Mouse (Mus musculus) frontal cortex, postnatal 10 days (tissue): ENCODE measurements around the gene Trim25.
"Not testable (repeated sequence)": the region's sequence is repeated elsewhere in the genome, so short reads cannot be mapped to it uniquely, and the experiment has no call there.

Experiments
- DNase-seq, 2 experiments: peaks; one replicate each; pipeline ENCODE4 v3.0.0; 2022; ENCODE audit warnings: low spot score in 2 of 2, mixed read lengths in 1 of 2

Trim25 gene

DNA sequence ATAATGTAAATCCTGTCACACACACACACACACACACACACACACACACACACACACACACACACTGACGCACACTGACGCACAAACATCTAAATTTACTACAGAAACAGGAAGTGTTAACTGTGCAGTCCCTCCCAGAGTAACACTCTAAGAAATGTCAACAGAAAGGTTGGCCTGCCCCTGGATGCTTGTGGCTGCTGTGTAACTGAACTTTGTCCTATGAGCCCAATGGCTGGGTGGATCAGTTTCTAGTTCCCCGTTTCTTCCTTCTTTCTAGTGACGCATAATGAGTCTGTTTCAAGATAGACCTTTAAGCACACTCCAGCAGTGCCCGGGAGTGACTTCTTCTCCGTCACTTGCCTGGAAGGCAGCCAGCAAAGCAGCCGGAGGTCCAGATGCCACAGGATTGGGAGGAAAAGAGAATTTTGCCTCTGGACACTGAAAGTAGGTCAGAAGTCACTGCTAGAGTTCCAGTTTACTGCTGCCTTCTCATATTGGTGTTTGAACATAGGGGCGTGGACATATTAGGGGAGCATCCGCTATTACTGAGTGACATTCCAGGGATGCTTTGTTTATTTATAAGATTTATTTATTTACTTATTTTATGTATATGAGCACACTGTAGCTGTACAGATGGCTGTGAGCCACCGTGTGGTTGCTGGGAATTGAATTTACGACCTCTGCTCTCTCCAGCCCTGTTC is 25.2 kb downstream of the Trim25 start:
- DNase-seq, result peak; percentile 34 to 59

DNA sequence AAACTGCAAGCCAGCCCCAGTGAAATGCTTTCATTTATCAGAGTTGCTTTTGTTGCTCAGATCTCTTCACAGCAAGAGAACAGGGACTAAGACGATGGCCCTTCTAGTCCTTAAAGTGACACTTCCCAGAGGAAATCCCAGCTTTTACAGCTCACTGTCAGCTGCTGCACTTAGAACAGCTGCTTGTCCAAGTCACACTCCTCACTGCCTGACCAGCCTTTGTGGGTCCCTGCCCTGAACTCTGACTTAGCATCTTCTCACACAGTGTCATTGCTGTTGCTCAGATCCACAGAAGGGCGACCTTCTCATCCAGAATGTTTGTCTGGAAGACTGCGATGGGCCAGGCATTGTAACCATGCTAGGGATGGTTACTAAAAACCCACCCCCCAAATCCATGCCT is 26.4 kb downstream of the Trim25 start:
- DNase-seq, result no peak

DNA sequence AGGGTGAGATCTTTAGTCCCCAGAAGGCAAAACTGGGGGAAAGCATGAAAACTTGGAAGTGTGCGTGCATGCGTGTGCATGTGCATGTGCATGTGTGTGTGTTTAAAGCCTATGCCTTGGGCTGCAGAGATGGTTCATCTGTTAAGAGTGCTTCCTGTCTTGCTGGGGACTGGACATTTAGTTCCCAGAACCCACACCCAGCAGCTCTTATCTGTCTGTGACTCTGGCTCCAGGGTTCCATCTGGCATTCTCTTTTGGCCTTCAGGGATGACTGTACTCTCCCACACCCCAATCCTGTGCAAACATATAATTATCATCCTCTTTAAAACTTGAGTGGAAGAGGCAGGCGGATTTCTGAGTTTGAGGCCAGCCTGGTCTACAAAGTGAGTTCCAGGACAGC is 26.9 kb downstream of the Trim25 start:
- DNase-seq, result no peak

DNA sequence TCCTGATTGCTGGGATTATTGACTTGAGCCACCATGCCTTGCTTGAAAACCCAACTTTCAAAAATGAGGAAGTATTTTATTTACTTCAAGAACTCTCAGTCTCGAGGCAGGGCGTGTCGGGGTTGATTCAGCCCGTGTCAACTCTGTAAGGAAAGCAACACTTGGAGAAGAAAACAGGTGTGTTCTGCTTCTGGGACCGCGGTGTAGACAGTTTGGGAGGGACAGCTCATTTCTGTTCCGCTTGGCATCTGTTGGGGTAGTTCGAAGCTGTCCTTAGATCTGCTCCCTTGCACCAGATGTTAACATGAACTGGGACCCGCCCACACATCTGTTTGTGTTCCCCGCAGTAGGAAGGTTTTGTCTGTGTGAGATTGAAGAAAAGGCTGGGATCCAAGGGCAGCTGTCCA is 28.8 kb downstream of the Trim25 start:
- no peak for DNase-seq

DNA sequence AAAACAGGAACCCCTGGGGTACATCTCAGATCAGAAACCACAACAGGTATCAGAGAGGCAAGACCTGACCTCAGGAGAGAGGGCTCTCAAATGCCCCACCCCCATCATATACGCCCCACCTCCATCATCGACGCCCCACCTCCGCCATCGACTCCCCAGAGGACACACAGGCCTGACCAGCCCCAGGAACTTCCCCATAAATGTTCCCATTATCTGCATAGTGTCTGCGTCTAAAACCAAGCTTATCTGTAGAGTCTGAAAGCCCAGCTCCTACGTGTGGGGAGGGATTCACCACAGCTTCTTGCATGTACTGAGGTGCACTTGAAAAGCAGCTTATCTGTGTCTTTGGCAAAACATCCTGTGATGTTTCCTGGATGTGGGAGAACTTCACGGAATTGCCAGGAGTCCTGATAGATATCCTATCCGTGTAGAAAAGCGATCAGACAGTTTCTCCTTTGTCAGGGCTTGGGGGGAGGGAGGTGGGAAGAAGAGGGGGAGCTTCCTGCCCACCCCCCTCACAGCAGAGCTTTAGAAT is 29.8 kb downstream of the Trim25 start:
- DNase-seq, result no peak

DNA sequence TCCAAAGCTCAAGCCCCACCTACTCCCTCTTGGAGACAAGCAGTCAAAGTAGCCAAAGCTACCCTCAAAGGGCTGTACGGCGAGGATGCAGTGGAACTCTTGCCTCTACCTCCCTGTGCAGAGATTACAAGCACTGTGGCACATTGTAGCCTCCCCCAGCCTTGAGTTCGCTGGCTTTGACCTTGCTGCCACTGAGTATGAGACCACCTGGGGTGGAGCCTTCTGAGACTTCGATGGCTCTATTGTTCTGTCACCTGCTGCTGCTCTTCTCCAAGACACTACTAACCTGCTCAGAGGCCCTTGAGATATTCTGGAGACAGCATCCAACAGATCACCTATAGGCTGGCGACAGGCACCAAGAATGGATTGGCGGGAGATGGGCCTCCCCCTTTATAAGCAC is 31.4 kb downstream of the Trim25 start:
- no peak for DNase-seq

DNA sequence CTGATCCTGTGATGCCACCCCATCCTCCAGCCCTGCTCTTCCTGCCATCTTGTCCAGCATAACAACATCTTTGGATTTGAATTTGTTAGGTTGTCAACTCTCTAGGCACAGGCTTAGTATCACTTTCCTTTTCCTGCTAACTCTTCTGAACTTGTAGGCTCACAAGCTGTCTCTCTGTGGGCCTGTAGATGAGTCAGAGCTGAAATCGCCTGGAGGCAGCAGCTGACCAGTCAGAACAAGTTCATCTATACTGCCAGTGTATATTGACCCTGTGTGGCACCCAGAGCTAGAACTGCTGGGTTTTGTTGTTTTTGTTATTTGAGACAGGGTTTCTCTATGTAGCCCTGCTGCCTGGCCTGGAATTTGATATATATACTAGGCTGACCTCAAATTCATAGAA is 32.0 kb downstream of the Trim25 start:
- DNase-seq, result no peak

DNA sequence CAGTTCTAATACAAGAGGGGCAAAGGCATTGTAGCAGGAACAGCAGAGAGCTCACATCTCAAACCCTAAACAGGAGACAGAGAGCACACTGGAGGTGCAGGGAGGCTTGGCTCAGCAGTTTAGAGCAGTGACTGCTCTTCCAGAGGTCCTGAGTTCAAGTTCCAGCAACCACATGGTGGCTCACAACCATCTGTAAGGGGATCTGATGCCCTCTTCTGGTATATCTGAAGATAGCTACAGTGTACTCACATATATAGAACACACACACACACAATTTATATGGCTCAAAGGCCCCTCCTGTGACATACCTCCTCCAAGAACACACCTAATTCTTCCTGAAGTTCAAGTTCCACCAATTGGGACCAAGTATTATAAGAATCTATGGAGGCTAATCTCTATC is 35.4 kb downstream of the Trim25 start:
- no peak for DNase-seq

DNA sequence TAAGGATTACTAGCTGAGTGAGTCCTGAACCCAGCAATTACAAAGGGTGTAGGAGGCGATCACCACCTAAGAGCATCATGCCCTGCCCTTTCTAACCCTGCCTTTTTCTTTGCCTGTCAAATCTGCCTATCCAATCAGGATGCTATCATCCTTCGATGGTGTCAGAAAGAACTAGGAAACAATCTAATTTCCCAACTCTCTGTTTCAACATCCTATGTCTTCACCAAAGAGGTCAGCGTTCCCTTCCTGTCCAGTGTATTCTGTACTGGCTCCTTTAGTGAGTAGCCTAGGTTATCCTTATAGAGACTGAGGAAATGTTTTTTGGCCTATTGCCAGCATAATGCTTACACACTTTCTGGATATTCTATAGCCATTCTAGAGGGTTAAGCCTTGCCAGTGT is 36.4 kb downstream of the Trim25 start:
- DNase-seq, result no peak

DNA sequence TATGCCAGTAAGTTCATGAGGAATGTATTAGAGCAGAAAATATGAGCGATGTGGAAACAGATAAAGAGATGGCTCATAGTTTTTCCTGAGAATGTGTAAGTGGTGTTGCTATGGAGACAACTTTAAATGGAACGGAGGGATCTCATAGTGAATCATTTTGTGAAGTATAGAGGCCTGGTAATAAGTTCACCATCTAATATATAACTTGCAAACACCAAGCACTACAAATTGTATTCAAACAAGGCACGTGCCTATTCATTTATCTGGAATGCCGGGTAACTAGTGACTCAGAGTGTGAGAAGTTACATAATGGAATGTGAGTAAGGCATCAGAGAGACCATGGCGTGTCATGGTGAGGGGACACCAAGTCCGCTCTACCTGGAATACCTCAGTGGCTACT is 39.3 kb downstream of the Trim25 start:
- no peak for DNase-seq

DNA sequence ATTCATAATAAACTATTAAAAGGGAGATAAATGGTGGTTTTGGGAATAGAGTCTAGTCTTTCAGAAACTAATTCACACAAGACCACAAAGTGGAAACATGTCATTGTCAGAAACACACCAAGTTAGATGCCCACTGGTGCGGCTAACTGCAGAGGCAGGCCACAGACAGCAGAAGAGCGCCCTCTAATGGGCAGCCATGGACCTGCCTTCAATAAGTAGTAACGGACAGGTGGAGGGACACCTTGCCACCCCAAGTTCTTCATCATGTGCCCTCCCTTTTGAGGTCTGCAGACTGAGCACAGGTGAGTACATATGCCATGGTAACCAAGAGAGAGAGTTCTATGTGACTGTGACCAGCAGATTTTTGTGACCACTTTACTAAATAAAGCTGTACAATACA is 40.1 kb downstream of the Trim25 start:
- peak in 1 of 2 experiments; percentile 33 for DNase-seq

DNA sequence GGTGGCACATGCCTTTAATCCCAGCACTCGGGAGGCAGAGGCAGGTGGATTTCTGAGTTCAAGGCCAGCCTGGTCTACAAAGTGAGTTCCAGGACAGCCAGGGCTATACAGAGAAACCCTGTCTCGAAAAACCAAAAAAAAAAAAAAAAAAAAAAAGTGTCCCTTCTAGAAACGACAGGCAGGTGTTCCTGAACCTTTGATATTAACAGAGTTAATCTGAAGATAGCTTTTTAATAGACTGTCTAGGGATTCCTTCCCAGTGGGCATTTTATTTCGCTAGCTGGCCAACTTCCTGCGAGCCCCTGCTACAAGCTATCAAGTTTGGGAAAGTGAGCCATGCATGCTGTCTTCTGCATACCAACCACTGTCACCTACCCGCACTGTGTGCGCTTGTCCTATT is 41.9 kb downstream of the Trim25 start:
- DNase-seq, result not testable (repeated sequence)

DNA sequence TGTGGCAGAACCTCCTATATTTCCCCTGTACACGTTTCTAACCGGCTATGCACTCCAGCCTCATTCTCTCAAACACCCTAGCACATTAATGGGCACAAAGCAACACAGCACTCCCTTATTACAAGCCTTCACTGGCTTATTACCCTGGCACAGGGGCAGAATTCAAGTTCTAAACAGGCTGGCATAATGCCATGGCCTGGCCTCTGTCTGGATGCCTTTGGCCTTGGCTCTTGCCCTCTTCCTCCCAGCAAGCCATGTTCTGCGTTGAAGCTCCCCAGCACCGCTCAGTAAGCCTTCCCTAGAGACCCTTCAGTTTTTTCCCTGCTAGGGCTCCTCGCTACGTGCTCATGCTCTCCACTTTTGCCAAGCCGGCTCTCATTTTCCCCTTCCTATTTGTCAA is 43.9 kb downstream of the Trim25 start:
- no peak for DNase-seq

DNA sequence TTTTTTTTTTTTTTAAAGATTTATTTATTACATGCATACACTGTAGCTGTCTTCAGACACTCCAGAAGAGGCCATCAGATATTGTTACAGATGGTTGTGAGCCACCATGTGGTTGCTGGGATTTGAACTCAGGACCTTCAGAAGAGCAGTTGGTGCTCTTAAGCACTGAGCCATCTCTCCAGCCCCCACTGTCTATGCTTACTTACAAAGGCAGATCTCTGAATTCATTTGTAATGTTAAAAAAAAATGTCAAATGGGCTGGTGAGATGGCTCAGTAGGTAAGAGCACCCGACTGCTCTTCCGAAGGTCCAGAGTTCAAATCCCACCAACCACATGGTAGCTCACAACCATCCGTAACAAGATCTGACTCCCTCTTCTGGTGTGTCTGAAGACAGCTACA is 46.3 kb downstream of the Trim25 start:
- DNase-seq, result not testable (repeated sequence)

DNA sequence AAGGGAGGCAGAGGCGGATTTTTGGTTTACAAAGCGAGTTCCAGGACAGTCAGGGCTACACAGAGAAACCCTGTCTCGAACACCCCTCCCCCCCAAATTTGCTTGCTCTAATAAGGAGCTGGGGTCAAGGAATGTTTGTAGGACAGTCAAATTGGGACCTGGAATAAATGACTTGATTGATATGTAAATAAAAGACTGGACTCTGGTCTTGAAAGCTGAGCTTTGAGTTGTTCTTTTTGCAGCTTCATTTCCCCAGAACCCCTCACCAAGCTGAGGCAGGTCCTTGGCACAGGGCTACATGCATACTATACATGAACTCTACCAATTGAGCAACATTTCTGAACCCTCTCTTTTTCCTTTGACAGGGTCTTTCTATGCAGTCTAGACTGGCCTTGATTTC is 46.8 kb downstream of the Trim25 start:
- DNase-seq, result no peak

DNA sequence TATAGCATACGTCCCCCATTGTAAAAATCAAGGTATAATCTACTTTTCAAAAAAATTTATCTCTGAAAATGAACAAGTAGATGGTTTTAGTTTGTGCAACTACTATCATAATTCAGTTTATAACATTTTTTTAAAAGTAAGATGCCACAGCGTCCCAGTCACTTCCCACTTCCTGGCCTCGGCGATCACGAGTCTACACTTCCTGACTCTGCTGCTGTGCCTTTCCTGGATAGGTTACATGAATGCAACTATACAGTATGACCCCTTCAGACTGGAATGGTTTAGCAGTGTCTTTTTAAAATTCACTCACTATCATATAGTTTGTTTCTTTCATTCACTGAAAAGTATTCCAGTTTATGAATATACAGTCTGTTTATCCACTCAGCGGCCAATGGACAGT is 52.6 kb downstream of the Trim25 start:
- DNase-seq, result no peak

DNA sequence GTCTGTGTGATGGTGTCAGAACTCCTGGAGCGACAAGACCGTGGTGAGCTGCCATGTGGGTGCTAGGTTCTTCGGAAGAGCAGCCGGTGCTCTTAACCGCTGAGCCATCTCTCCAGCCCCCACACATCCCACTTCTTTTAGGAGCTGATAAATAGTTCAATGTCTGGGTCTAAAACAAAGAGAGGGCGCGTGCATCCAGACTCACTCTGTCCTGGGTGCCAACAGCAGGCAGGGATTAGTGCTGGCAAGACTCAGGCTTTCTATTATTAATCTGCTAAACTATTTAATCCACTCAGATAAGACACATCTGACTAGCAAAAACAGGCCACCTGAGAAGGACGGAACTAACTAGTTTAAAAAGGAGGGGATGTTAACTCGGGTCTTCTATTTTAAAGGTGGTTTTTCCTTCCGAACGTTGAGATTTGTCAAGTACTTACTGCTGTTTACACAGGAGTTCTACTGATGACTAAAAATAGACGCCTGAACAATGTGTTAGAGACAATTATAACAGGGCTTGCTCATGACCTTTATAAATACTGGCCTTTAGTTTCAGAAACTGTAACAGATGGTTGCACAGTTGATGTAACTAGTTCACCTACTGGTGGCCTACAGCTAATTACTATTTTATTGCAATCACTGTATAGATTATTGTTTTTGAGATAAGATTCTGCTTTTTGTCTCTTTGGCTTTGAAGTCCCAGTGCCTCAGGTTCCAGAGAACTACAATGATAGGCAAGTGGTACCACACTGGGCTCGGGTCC is 56.9 kb downstream of the Trim25 start:
- DNase-seq, result no peak

DNA sequence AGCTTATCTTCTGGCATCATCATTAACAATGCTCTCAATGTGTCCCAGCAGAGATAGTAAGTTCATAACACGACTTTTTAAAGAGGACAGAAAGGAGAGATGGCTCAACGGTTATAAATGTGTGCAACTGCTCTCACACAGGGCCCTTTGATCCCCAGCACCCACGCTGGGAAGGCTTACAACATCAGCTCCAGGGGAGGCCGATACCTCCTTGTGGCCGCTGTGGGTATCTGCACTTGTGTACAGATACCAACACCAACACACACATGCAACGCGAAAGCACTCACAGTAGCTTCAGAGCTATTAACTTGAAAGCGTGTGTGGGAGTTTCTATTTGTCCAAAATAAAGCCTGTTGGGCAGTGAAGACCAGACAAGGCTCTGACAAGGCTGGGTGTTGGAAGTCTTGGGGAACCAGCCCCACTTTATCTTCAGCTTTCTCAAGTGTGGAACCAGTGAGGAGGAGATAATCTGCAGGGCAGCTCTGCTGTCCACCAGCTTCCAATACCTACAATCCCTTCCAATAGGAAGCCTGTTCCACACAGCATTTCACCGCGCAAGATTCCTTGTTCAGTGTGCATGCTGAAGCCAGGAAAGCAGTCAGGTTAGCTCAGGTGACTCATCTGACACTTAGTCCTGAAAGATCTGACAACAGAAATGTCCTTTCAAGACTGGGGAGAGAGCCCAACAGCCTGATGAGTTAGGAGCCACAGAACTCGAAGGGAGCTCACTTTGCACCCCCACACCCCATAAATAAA is 59.5 kb downstream of the Trim25 start:
- DNase-seq, result no peak

DNA sequence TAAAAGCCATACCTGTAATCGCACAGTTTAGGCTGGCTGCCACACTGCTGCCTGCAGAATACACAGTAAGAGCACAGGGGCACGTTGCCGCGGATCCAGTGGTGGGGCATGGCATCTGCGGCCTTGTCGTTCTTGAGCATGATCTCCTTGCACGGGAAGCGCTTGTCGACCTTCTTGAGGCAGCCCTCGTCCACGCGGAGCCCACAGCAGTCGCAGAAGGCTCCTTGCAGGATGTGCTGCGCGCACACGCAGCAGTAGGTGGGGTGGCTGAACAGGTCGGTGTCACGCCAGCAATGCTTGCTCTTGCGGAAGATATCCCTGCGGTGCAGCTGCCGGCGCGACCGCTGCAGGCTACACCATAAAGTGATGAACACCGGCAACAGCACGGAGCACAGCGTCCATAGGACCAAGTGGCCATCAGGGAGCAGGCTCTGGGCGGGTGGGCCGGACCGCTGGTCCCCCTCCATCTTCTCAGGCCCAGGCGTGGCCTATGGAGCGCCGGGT is 60.8 kb downstream of the Trim25 start:
- DNase-seq, result peak in 1 of 2 experiments; percentile 53

DNA sequence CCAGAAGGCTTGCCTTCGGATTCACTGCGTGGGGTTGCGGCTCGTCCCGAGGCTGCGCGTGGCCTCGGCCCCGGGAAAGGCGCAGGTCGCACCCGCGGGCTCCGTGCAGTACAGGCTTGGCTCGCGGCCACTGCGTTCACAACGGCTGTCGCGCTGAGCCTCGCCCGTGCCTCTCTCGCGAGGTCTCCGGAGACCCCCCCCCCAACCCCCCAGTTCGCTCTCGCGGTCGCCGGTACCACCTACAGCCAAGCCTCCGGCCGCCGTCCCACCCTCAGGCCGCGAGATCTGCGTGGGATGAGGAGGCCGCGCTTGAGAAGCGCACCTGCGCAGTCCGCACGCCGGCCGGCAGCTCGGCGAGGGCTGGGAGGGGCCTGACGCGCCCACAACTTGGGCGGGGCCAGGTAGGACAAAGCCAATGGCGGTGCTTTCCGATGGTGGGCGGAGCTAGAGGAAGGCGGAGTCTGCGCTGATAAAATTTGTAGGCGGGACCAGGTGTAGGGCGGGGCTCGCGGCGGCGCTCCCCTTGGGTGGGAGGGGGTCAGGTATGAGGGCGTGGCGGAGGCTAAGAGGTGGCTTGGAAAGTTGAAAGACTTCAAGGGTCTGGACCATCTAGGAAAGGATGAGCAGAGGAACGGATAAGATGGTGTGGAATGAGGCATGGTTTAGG is 61.4 kb downstream of the Trim25 start:
- peak; percentile 90 to 92 for DNase-seq

DNA sequence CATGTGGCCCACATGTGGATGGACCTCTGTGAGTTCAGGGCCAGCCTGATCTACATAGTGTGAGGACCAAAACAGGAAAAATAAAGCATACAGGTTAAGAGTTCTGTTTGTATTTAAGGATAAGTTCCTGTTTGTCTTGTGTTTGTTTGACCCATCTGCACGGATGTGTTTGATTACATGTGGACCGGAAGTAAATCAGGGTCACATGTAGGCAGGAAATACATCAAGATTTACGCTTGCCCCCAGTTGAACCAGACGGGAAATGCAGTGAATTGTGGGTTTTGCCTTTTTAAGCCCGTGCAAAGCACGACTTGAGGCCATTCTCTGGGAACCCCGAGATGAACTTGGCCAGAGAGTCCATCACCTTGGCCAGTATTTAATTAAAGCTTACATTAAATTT is 62.2 kb downstream of the Trim25 start:
- DNase-seq, result no peak

DNA sequence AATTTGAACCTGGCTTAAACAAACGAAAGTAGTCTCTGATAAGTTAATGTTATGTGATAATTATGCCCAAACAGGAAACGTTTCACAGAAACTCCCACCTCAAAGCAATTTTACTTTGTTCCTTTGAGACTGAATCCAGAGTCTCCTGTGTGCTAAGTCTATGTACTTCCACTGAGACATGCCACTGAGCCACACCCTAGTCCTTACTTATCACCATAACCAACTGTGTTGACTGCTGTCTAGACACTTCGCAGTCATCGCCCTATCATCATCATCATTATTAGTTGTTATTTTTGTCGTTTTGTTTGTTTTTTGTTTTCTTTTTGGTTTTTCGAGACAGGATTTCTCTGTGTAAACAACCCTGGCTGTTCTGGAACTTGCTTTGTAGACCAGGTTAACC is 65.1 kb downstream of the Trim25 start:
- no peak for DNase-seq
